22 mouse cellular contexts compared by ENCODE assay signal in the genomic region with DNA sequence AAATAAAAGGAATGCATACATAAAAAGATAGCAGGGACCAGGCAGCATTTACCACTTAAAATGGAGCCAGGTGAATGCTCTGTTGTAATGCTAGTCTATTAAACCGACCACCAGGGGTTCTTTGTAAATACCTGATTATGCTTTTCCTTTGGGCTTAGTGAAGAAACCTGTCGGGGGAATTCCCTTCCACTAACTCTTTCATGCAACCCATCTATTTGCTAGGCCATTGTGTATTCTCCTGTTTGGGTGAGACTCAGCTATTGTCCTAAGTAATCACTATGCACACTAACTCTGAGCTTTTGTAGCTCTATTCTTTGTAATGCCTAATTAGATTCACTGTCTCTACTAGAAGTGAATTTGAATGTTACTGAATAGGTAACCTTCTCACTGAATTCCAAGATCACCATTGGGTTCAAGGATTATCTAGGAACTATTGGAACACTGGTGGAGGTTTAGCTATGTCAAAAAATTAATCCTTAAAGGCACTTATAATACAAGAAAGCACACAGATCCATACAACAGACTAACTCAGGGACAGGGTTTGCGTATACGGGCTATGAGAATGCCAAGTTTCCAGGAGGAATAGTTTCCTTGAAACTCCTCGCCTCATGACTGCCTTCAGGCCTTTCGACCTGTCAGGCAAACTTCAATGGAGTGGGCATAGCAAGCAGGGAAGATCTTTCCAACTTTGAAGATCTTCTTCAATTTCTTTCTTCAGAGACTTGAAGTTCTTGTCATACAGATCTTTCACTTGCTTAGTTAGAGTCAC.
"Had no signal": no experiment of that assay in that cellular context is flagged by ENCODE, and none has a peak within 500 bp of the region (broad histone marks: within the 10 kb centered on the region; RNA-seq: fewer than 3 reads in every experiment).

No protein-coding gene starts in this region.

- H3K4me3 ChIP-seq: lung, embryonic 15.5 days; megakaryocyte, embryonic 14.5 days; midbrain, embryonic 13.5 days; midbrain, embryonic 15.5 days; myocyte; neural tube, embryonic 13.5 days; neural tube, embryonic 15.5 days; stomach, embryonic 15.5 days had no signal

- H3K27ac ChIP-seq: lung, embryonic 15.5 days; macrophage; midbrain, embryonic 13.5 days; midbrain, embryonic 15.5 days; neural tube, embryonic 13.5 days; neural tube, embryonic 15.5 days; stomach, embryonic 15.5 days; stomach, postnatal 0 days had no signal

- DNase-seq: liver, postnatal 0 days; lung, adult 2 months; lung, postnatal 14 days; lung, postnatal 36 days; retina, postnatal 1 day; right cerebral cortex, adult 18-20 months; right cerebral cortex, postnatal 25 days; right cerebral cortex, postnatal 4 days; spleen, adult 18-20 months; thymus, adult 2 months; thymus, postnatal 25 days; thymus, postnatal 4 days had no signal
